Comparison of ENCODE assay signal across 23 mouse cellular contexts in the genomic region with DNA sequence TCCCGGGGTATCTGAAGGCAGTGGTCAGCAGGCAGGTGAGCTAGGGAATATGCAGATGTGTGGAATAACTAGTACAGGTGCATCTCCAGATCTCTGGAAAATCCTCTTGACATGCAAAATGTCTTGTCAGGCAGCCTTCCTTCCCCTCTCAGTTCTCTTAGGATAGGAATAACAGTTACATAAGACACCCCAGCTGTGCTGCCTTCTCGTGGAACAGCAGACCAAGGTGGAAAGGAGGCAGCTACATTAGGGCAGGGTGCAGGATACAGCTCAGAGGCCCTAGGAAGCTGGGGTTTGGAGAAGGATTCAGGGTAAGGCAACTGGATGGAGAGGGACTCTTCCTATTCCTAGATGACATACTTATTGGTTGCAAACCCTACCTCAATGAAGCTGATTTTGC.
DNase-seq lines count a peak whose midpoint lies in the region; ATAC-seq and TF ChIP-seq lines count a peak whose summit lies in the region.
"Had no signal": no experiment of that assay in that cellular context is flagged by ENCODE, and none has a peak within 500 bp of the region (broad histone marks: within the 10 kb centered on the region; RNA-seq: fewer than 3 reads in every experiment).

No protein-coding gene starts in this region.

- WGBS in forebrain, embryonic 15.5 days: 64% methylated on average over 2 of the region's 2 CpGs
- WGBS in forebrain, embryonic 11.5 days: 59% methylated on average over 2 of the region's 2 CpGs

- no peak for DNase-seq in forebrain, embryonic 11.5 days (ENCODE audit: low spot score)
- no peak for DNase-seq in layer of hippocampus, adult 2 months (ENCODE audit: low spot score in 2 of 2)
- no peak for DNase-seq in layer of hippocampus, postnatal 14 days (ENCODE audit: low spot score in 2 of 2)
- peak; percentile 30 for DNase-seq in right cerebral cortex, adult 18-20 months
- DNase-seq in right cerebral cortex, postnatal 10 days (ENCODE audit: low spot score in 2 of 2): no peak
- DNase-seq: adrenal gland, adult 8-10 months; adrenal gland, postnatal 14 days; adrenal gland, postnatal 36 days; B cell, adult 2 months; cerebellum, adult 11 months; cerebellum, adult 18-20 months; cerebellum, adult 8-10 months; cerebellum, adult 9-11 months; cerebellum, postnatal 25 days had no signal

- H3K36me3 ChIP-seq in forebrain, embryonic 15.5 days: no peaks in the 10 kb centered on the region
- no peaks in the 10 kb centered on the region for H3K36me3 ChIP-seq in forebrain, embryonic 11.5 days (ENCODE audit: control insufficient read depth, insufficient read depth, low read length)
- H3K36me3 ChIP-seq: embryonic facial prominence, embryonic 10.5 days; embryonic facial prominence, embryonic 12.5 days; forebrain, embryonic 12.5 days; G1E had no signal

- H3K27ac ChIP-seq in forebrain, embryonic 15.5 days (replicated peaks): peak overlapping the region; percentile 23; the same call in 1 of the 2 replicates
- no peak overlapping the region for H3K27ac ChIP-seq in forebrain, embryonic 11.5 days (ENCODE audit: low read depth, low read length)
- H3K27ac ChIP-seq in layer of hippocampus, adult 2 months: peak overlapping the region; percentile 15; the same call in 1 of the 2 replicates
- H3K27ac ChIP-seq: embryonic facial prominence, embryonic 10.5 days; embryonic facial prominence, embryonic 12.5 days; forebrain, embryonic 12.5 days had no signal

- no peak overlapping the region for H3K9ac ChIP-seq in forebrain, embryonic 15.5 days (replicated peaks)
- no peak overlapping the region for H3K9ac ChIP-seq in forebrain, embryonic 11.5 days (ENCODE audit: low read length)
- H3K9ac ChIP-seq: embryonic facial prominence, embryonic 12.5 days; forebrain, embryonic 12.5 days; forebrain, postnatal 0 days had no signal

- H3K9me3 ChIP-seq in forebrain, embryonic 15.5 days: no peaks in the 10 kb centered on the region
- H3K9me3 ChIP-seq in forebrain, embryonic 11.5 days (ENCODE audit: control insufficient read depth, low read length): no peaks in the 10 kb centered on the region
- H3K9me3 ChIP-seq: embryonic facial prominence, embryonic 10.5 days; embryonic facial prominence, embryonic 12.5 days; forebrain, embryonic 12.5 days; G1E had no signal

- H3K4me1 ChIP-seq in forebrain, embryonic 15.5 days: peaks cover 29% of the 10 kb centered on the region
- no peaks in the 10 kb centered on the region for H3K4me1 ChIP-seq in forebrain, embryonic 11.5 days (replicated peaks; ENCODE audit: control insufficient read depth, insufficient read depth, low read length)
- H3K4me1 ChIP-seq: embryonic facial prominence, embryonic 10.5 days; embryonic facial prominence, embryonic 12.5 days; forebrain, embryonic 12.5 days had no signal

- no peaks in the 10 kb centered on the region for H3K27me3 ChIP-seq in forebrain, embryonic 15.5 days
- H3K27me3 ChIP-seq in forebrain, embryonic 11.5 days (ENCODE audit: control insufficient read depth, insufficient read depth, low read length): no peaks in the 10 kb centered on the region
- H3K27me3 ChIP-seq: embryonic facial prominence, embryonic 12.5 days; forebrain, embryonic 12.5 days had no signal

- no peak for TF ChIP-seq CTCF in layer of hippocampus, adult 2 months (conservative IDR thresholded peaks at IDR 0.05)

- no peak overlapping the region for H3K4me2 ChIP-seq in forebrain, embryonic 15.5 days (replicated peaks)
- H3K4me2 ChIP-seq in forebrain, embryonic 11.5 days (ENCODE audit: low read depth, low read length, severe bottlenecking): no peak overlapping the region
- H3K4me2 ChIP-seq: embryonic facial prominence, embryonic 12.5 days; forebrain, embryonic 12.5 days had no signal

- no peak overlapping the region for H3K4me3 ChIP-seq in forebrain, embryonic 15.5 days
- H3K4me3 ChIP-seq in forebrain, embryonic 11.5 days (ENCODE audit: low read depth, low read length): no peak overlapping the region
- no peak overlapping the region for H3K4me3 ChIP-seq in layer of hippocampus, adult 2 months
- H3K4me3 ChIP-seq: embryonic facial prominence, embryonic 10.5 days; embryonic facial prominence, embryonic 12.5 days; forebrain, embryonic 12.5 days had no signal

- ATAC-seq in forebrain, embryonic 15.5 days (replicated peaks): no peak
- no peak for ATAC-seq in forebrain, embryonic 11.5 days (replicated peaks; ENCODE audit: low FRiP score)
- ATAC-seq: activated CD4-positive, CD25-positive, alpha-beta regulatory T cell, adult 4 months; CD4-positive, CD25-positive, alpha-beta regulatory T cell, adult 4 months; Patski had no signal
